Mouse (Mus musculus) gastrocnemius, postnatal 14 days (tissue): Measurements from ENCODE around the gene C2cd5. TPM values are rescaled to one million over a fixed set of nuclear protein-coding genes. Genes with fewer than 3 reads are reported as not detected.
"Not testable (repeated sequence)": the region's sequence is repeated elsewhere in the genome, so short reads cannot be mapped to it uniquely, and the experiment has no call there.

ENCODE experiments used
- DNase-seq: peaks from one replicate; pipeline ENCODE4 v3.0.0; 2021; ENCODE audit warnings: mixed read lengths
- intact Hi-C: fragments of 180-260 bp; cut with DNase I; formaldehyde crosslinking; loops from one replicate; pipeline ENCODE4 v1.15.1; 2025; ENCODE audit warnings: low total_unique reads
- long read RNA-seq, 2 experiments: library from polyadenylated mRNA; stranded (forward); transcript quantifications; one replicate each; pipeline ENCODE4 v2.0.0; 2021
- total RNA-seq, 2 experiments: library from RNA; stranded (reverse); gene quantifications; 2 replicates each; pipeline ENCODE4 v1.2.3; 2021

Gene C2cd5
- 10 to 100 TPM; 12.1 to 12.6 TPM for total RNA-seq
- long read RNA-seq, experiment 1, partial matches to known transcripts = 0 of 5 reads
- long read RNA-seq, experiment 1, other reads (novel, unspliced or antisense) = 4 of 5 reads
- long read RNA-seq, experiment 2, partial matches to known transcripts = 1 of 2 reads
- long read RNA-seq, experiment 2, other reads (novel, unspliced or antisense) = 1 of 2 reads

DNA sequence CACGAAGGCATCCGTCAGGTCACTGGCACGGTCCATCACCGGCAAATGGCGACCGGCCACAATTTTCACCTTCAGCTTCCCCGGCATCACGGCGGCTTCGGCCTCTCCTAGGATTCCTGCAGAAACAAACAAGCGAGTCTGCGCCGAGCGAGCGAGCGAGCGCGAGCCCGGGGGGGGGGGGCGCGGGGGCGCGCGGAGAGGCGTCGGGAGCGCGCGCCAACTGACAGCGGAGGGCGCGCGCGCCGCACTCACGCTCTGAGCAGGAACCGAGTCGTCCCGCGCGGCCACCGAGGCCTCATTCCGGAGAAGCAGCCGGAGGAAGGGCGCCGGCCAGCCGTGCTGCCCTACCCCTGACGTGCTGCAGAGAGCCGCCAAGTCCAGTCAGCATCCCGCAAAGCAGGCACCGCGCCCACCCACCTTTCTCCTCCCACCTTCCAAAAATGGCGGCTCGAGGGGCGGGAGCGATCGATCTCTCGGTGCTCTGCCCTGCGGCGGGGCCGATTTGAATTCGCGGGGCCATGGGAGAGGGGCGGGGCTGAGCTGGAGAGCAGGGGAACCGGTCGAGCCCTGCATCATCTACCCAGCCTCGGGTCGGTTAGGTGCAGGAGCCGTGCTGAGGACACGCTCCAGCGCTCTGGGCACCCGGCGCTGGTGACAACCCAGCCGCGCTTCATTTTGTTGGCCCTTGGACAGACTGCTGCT is at the start of gene C2cd5:
Gene C2cd5, minus strand, starts transcription at position 461 of the 702 bp plus-strand sequence.
- peak; percentile 98 for DNase-seq
- intact Hi-C loops = no loop called here

GRCm38 (mm10) chr6:143148868-143149267 is 48.9 kb upstream of the C2cd5 start:
- no peak for DNase-seq
- intact Hi-C loops = no loop called here

- intact Hi-C loops = no loop called here
- peak; percentile 10 for DNase-seq
These were observed 46.8 kb upstream of the C2cd5 start for GRCm38 (mm10) chr6:143146756-143147155.

GRCm38 (mm10) chr6:143145051-143145450 is 45.1 kb upstream of the C2cd5 start:
- intact Hi-C loops = no loop called here
- DNase-seq = no peak

DNA sequence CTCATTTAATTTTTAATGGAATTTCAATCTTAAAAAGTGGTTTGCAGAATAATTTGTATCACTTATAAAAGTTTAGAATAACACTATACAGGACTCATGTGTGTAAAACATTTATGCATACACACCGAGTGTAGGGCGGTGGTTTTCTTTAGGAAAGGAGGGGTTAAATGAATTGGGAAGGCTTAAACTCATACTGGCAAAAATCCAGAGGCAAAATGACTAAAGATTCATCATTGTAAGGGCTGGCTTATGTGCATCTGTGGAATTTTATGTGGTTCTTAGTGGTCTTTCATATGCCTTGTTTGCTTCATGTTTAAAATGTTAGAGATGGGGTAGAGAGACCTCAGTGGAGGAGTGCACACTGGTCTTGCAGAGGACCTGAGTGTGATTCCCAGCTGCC is 44.6 kb upstream of the C2cd5 start:
- intact Hi-C loops = no loop called here
- DNase-seq = no peak

GRCm38 (mm10) chr6:143143775-143144273 is 43.9 kb upstream of the C2cd5 start:
- intact Hi-C loops = no loop called here
- no peak for DNase-seq

DNA sequence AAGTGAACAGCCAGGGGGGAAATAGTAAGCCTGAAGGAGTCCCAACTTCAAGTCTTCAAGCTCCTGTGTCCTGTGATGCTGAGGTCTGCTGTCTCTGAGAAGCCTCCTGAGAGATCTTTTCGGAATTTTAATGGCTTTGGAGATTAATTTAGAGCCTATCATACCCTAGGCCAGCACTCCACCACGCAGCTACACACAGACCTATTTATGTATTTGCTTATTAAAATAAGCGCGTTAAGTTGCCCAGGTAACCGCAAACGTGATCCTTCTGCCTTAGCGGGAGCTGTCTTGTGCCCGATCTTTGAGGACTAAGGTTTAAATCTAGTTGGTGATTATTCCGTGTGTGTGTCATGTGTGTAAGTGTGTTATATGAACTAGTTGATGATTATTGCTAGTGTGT is 43.4 kb upstream of the C2cd5 start:
- intact Hi-C loops = no loop called here
- no peak for DNase-seq

- DNase-seq = no peak
- intact Hi-C loops = no loop called here
These were observed 42.9 kb upstream of the C2cd5 start for GRCm38 (mm10) chr6:143142861-143143260.

DNA sequence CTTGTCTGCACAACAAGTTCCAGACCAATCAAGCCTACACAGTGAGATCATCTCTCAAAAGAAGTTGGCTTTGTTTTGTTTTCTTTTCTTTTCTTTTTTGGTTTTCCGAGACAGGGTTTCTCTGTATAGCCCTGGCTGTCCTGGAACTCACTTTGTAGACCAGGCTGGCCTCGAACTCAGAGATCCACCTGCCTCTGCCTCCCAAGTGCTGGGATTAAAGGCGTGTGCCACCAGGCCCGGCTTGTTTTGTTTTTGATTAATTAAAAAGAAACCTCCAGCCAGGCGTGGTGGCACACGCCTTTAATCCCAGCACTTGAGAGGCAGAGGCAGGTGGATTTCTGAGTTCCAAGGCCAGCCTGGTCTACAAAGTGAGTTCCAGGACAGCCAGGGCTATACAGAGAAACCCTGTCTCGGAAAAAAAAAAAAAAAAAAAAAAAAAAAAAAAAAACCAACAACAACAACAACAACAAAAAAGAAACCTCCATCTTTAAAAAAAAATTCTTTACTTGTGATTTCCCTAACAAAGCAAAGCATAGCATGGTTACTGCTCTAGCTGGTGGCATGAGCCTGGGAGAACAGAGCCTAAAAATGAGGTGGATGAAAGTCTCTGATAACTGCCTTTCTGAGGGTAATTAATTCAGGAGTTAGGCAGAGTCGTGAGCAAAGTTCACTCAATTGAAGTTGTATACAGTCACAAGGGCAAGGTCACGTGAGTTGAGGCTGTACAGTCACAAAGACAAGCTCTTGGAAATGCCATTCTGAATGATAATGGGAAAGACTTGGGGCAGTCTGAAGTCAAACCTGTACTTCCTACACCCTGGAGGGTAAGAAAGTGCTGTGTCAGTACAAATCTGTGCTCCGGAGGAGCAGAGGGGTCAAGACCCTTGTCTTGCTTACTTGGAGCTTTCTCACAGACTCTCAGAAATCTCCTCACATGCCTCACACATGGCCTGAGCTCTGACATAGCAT is 42.0 kb upstream of the C2cd5 start:
- intact Hi-C loops, DNase-seq: not testable (repeated sequence)

- intact Hi-C loops = no loop called here
- DNase-seq = no peak
These were observed 40.9 kb upstream of the C2cd5 start for GRCm38 (mm10) chr6:143140884-143141283.

- intact Hi-C loops = no loop called here
- DNase-seq = no peak
These were observed 39.5 kb upstream of the C2cd5 start for GRCm38 (mm10) chr6:143139417-143139816.

DNA sequence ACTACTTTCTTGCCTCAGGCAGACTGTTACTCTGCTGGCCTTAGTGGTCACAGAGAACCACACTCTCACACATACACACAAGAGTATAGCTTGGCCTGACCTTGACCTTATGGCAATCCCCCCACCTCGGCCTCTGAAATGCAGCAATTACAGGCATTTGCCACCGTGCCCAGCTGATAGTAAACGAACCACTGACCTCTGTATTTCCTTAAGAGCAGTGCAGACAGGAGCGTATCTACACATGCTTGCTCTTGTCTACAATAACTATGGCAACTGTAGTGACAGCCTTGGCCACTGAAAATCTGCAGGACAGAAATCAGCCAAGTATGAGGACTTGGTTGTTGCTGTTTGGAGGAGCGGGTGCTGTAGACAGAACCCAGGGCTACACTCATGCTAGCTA is 37.4 kb upstream of the C2cd5 start:
- intact Hi-C loops = no loop called here
- no peak for DNase-seq

DNA sequence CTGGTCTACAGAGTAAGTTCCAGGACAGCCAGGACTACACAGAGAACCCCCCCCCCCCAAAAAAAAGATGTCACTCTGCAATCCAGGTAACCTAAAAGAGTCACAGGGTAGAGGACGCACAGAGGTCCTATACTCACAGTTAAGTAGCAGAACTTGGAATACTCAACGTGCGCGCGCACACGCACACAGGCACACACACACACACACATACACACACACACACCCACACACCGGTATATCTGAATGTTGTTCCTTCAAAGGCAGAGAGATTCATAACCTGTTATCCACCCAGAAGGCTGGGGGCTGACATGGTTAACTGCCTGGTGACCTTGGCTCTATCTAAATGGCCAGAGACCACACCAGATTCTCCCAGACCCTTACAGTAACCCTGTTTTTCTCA is 36.7 kb upstream of the C2cd5 start:
- intact Hi-C loops = no loop called here
- DNase-seq = no peak

DNA sequence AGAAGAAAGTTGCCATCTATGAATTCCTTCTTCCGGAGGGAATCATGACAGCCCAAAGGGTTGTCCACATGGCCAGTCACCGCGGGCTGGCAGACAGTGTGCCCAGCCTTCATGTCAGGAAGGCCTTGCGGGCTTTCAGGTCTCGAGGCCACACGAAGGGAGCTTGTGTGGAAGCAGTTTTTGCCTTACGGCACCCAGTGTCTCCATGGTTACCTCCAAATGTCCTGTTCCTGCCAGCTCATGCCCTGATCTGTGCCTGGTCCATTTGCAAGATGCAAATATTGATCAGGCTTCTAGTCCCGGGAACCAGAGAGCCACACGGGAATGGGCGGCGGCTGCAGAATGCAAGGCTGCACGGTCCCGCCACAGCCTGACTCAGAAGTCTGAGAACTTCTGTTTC is 35.2 kb upstream of the C2cd5 start:
- DNase-seq = no peak

GRCm38 (mm10) chr6:143133150-143133549 is 33.2 kb upstream of the C2cd5 start:
- intact Hi-C loops = no loop called here
- no peak for DNase-seq

More for the DNA sequence above, 35.2 kb upstream of the C2cd5 start:
- intact Hi-C loops = no loop called here

DNA sequence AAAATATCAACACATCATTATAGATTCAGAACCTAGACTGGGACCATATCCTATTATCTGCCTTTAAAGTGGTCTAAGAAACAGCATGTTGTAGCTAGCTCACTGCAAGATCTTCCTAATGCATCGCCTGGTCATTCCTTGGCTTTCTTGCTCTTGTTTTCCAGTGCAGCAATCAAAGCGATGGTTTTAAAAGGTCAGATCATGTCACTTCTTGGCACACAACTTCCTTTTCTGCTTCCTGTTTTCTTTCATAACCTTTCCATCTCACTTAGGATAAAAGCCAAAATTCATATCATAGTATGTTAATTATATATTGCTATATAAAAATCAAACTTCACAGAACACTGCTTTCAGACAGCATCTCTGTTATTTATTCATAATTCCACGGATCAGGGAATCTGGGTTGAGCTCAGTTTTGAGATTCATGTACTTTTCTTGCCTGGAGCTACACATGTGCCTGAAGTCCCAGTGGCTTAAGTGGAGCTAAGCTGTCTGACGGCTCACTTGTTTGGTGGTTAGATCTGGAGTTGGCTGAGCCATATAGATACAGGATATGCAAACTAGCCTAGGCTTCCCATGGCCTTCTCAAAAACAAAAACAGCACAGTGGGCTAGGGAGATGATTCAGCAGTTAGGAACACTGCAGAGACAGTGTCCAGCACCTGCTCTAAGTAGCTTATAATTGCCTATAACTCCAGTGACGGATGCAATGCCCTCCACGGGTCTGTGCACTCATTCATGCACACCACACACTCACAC is 32.1 kb upstream of the C2cd5 start:
- no peak for DNase-seq
- intact Hi-C loops = no loop called here

GRCm38 (mm10) chr6:143130411-143130810 is 30.5 kb upstream of the C2cd5 start:
- no peak for DNase-seq
- intact Hi-C loops = no loop called here

- intact Hi-C loops = no loop called here
- DNase-seq = no peak
These were observed 30.0 kb upstream of the C2cd5 start for GRCm38 (mm10) chr6:143129952-143130351.

- intact Hi-C loops = no loop called here
- DNase-seq = no peak
These were observed 29.5 kb upstream of the C2cd5 start for GRCm38 (mm10) chr6:143129466-143129865.
